Mouse (Mus musculus) kidney, postnatal 25 days (tissue): ENCODE measurements around the gene Nup62.

Experiments
- DNase-seq, 2 experiments: peaks; one replicate each; pipeline ENCODE4 v3.0.0; 2021; ENCODE audit warnings: mixed read lengths in 2 of 2

Gene Nup62

DNA sequence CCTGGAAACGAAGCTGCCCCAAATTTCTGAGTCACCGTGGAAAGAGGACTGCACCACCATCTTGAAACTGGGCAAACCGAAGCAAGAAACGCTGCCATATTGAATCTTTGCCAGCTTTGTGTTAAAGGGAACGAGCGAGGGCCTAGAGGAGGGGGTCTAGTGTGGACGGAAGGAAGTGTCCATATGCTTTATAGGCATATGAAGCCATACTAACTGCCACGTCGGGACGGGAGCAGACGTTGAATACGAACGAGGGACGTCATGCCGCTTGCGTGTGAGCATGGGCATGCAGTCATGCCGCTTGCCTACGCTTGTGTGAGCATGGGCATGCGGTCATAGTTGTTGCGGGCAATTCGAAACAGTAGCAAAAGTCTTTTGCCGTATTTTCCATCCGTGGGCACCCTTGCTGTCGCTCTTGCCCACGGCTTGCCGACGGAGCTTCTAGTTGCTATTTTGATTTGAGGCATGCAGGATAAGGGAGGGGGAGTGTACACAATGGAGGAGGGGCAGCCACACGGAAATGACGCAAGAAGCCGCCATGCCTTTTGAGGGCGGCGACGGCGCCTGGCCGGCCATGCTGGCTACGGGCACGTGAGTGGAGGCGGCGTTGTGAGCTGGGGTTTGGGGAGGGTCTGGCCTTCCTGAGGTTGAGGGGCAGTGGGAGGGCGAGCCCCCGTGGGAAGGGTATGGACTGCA lies 33.7 kb downstream of the Nup62 start:
- peak; percentile 93 to 96 for DNase-seq

DNA sequence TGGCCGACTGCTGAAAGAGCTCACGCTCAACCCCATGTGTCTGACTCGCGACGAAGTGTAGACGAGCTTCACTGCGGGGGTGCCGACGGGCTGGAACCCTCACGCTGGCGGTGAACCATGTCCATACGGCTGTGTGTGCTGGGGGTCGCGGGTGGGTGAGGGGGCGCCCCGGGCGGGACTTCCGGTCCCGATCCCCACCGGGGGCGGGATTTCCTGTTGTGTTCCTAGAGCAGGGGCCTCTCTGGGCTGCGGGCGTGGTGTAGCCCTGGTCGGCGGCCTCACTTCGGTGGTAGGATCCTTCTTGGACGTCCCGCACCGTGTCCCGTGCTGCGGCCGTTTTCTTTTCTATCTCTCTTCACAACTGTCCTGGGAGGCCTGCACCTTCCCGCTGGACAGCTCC lies 34.3 kb downstream of the Nup62 start:
- peak; percentile 86 to 92 for DNase-seq

DNA sequence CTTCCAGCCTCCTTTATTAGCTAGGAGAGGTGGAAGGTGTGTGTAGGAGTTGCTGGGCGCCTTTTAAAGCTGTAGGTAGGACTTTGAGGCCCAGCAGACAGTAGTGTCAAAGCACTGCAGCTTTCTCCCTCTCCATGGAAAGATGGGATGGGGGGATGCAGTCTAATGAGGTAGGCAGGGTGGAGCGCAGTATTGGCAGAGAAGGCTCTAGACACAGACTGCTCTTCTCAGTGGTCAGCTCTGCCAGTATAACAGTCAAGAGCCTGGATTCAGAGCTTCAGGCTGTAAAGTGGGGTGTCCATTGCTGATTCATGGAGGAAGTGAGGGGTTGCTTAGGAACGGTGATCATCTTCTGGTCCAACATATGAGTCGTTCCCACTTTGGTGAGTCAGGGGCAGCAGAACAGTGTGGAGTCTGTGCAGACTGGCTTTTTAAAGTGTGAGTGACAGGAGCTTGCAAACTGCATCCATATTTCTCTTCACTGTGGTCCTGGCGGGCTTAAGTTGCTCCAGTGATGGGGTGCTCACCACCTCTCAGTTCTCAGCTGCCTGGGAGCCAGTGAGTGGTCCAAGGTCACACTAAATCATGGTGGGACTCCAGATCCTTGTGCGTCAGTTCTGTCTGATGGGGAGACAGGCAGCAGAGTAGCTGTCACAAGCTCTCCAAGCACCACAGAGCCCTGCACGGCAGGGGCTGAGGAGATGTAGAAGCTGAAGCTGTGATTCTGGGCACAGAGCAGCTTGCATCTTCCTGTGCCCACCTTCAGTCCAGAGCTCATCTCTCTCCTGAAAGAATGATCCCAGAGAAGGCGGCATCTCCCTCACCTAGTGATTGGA lies 35.1 kb downstream of the Nup62 start:
- DNase-seq: no peak

DNA sequence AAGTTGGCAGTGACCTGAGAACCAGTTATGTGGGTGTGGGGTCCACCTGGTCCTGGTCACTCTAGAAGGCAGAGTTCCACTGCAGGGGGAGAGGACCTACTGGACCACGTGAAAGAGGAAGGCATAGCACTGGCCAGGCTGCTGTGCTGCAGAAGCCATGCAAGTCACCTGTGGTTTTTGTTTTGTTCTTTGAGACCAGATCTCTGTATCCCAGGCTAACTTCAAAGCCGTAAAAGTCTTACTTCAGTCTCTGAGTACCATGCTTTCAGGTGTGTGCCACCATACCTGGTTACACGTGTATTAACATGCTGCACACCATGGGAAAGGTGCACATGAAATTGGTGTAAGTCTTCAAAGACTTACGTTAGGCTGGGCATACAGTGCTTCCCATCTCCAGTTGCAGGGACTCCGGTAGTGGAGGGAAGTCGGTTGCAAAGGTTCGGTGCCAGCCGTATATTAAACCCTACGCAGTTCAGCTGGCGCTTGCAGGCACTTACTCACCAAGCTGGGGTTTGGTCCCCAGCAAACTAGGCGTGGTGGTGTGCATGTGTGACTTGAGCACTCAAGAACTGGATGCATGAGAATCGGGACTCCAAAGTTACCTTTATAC lies 35.8 kb downstream of the Nup62 start:
- DNase-seq: no peak

DNA sequence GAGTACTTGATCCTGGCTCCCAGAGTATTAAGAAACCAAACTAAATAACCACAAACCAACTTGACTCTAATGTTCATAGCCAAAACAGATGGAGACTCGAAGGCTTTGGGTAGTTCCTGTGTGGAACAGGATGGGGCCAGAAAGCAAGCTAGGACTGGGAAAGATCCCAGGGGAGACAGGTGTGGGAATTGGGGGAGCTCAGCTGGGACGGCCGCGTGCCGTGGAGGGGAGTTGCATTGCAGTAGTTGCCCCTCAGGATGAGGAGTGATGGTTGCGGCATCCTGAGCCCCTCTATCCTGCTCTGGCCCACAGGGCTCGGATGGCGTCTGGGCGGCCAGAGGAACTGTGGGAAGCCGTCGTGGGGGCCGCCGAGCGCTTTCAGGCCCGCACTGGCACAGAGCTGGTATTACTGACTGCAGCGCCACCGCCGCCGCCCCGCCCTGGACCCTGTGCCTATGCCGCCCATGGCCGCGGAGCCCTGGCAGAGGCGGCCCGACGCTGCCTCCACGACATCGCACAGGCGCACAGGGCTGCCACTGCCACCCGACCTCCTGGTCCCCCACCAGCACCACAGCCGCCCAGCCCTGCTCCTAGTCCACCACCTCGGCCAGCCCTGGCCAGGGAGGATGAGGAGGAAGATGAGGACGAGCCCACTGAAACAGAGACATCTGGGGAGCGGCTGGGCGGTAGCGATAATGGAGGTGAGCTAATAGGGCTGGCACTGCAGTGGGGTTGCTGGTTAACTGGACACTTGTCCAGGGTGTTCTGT lies 36.6 kb downstream of the Nup62 start:
- no peak for DNase-seq

DNA sequence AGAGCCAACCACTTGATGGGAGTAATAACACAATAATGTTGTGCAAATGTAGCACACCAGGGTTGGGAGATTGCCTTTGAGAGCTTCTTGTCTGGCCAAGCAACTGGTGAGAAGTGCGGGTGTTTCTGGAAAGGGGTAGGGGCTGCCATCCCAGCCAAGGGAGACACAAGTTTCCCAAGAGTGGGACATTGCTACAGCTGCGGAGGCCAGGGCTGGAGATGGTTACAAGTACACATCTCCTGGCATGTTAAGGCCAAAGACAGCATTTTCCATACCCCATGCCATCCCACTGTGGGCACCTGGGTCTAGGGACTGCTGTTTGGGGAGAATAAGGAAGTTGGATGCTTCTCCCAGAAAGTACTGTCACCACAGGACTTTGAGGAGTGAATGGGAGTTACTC lies 37.2 kb downstream of the Nup62 start:
- no peak for DNase-seq

DNA sequence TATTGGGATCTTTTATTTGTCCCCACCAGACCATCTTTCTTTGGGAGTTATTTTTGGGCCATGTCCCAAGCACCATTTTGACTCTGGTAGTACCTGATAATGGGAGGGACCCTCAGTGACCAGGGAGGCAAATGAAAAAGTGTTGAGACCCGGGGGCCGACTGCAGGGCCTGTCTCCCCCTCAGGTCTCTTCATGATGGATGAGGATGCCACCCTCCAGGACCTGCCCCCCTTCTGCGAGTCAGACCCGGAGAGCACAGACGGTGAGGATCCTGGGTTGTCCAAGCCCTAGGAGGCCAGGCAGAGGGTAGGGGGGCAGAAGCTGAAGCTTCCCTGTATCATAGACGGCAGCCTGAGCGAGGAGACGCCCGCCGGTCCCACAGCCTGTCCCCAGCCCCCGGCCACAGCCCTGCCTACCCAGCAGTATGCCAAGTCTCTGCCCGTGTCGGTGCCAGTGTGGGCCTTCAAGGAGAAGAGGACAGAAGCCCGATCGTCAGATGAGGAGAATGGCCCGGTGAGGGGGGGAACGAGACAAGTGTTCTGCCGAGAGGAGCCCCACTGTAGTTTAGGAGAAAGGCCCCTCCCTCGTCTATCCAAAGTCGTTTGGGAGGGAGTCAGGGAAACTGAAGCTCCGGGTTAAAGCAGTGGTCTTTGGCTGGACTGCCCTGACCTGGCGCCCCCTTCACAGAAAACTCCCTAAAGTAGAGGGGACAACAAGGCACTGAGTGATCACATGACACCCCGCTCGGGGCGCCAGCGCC lies 37.9 kb downstream of the Nup62 start:
- peak in 1 of 2 experiments; percentile 63 for DNase-seq

DNA sequence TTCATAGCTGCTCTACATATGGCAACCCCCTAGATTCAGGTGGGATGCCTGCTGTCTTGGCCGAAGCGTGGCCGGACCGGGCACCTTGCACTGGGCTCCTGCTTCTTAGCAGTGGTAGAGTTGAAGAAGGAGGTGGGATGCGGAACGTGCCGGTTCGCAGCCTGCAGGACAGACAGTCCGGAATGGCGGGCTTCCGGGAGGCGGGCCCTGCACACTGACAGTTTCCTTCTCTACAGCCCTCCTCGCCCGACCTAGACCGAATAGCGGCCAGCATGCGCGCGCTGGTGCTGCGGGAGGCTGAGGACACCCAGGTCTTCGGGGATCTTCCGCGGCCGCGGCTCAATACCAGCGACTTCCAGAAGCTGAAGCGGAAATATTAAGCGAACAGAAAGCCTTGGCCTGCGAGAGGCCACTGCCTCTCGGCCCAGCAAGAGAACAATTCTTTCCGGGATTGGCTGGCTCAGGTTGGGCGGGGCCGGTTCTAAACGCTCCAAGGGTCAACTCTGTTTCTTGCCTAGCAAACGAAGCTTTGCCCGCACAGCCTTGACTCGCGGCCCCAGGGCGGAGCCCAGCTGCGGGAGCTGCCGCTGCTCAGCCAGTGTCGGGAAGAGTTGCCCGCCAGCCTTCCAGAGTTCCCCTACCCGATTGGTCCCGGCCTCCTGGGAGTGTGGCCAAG lies 38.6 kb downstream of the Nup62 start:
- peak; percentile 92 to 98 for DNase-seq

DNA sequence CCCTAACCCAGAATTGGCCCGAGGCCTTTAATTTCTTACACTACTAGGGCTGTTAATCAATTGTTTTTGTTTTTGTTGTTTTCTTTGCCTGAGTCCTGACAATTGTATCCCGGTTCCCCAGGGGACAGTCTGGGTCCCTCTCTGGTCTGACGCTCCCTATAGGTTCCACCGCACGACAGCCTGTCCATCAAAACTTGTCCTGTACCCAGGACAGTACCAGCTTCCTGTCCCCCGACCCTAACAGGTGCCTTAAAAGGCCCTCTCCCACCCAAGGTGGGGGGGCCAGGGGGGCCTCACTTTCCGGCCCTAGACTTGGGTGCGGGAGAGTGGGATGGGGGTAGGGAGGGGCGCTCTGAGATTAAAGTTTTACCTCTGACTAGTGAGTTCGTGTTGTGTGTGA lies 39.1 kb downstream of the Nup62 start:
- peak in 1 of 2 experiments; percentile 57 for DNase-seq

DNA sequence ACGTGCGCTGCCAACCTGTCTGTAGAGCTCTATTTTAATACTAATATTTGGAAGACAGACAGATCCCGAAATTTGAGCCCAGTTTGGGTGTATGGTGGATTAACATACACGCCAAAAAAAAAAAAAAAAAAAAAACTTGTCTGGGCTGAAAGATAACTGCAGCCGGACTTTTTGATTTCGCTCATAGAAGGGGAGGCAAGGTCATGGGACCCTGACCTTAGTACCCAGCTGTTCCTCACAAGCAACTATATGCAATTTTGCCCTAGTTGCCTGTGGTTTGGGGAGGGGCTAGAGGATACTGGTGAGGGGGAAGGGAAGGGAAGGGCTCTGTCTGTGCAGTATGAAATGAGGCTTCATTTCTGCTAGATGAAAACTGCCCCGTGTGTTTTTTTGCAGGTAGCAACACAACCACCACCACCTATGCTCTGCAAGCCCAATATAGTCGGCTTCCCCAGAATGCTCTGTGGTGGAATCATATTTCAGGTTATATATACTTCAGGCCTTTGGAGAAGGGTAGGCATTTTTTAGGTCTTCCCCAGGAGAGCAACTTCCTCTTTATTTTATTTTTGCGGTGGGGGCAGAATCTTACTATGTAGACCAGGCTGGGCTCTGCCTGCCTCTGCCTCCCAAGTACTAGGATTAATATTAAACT lies 40.5 kb downstream of the Nup62 start:
- no peak for DNase-seq

DNA sequence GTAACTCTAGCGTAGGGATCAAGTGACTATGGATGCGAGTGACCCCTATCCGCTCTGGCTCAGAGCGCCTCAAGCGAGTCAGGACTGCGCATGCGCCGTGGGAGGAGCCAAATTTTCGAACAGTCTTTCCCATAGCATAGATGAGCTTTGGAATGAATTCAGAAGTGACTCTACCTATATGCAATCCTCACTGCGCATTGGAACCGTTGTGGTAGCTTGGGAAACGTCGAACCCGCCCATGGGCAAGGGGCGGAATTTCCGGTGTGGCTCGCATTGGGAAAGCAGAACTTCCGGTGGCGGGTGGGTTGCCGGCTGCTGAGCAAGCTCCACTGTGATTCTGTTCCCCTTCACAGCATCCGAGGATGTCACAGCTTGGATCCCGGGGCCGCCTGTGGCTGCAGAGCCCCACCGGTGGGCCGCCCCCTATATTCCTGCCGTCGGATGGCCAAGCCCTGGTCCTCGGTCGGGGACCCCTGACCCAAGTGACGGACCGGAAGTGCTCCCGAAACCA lies 41.2 kb downstream of the Nup62 start, which contains the start of gene Pnkp:
Gene Pnkp, plus strand, starts transcription at position 98 of the 511 bp plus-strand sequence.
- peak; percentile 86 to 90 for DNase-seq

DNA sequence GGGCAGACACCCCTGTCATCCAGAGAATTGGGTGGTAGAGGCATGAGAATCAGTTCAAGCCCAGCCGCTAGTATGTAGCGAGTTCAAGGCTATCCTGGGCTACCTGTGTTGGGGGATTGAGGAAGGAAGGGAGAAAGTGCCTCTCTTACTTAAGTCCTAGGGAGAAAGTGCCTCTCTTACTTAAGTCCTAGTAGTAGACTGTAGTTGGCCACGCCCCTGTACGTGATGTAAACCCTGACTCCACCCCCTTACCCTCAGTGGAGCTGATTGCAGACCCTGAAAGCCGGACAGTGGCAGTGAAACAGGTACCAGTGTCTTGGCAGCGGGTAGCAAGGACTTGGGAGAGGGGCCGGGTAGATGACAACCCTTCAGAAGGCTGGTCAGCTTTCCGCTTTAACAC lies 42.0 kb downstream of the Nup62 start:
- DNase-seq: peak; percentile 56 to 61

DNA sequence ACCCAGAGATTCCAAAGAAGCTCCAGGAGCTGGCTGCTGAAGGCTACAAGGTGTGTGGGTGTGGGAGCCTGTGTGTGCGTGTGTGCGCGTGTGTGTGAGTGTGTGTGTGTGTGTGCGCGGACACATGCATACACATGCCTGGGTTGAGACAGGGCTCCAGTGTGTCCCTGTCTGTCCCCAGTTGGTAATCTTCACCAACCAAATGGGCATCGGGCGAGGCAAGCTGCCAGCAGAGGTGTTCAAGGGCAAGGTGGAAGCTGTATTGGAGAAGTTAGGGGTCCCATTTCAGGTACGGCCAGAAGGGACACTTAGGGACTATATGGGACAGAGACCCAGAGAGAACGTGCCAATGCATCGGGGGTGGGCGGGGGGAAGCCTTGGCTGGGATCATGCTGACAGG lies 44.0 kb downstream of the Nup62 start:
- no peak for DNase-seq

DNA sequence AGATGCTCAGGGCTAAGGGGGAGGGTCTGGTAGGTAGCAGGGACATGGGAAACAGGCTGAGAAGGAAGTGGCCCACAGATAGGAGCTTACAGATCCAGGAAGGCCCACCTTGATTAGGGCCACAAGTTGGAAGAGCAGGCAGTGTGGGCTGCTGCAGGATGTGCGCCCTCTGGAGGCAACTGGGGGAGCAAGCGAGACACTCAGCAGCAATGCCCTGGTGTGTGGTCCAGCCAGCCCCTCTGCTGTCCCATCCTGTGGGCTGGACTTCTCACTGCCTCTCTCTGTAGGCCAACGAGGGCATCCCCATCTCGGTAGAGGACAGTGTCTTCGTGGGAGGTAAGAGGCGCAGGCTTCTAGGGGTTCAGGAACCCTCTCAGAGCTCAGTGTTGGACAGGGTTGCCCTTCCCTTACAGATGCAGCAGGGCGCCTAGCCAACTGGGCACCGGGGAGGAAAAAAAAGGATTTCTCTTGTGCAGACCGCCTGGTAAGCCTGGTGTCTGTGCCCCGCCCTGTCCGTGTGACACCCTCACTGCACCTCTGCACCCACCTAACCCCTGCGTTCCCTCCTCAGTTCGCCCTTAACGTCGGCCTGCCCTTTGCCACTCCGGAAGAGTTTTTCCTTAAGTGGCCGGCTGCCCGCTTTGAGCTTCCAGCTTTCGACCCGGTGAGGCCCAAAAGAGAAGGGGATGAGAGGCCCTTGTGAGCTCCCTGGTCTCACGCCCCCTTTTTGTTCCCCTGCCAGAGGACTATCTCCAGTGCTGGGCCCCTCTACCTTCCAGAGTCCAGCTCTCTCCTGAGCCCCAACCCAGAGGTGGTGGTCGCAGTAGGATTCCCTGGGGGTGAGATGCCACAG lies 44.9 kb downstream of the Nup62 start:
- DNase-seq: peak; percentile 71 to 79

DNA sequence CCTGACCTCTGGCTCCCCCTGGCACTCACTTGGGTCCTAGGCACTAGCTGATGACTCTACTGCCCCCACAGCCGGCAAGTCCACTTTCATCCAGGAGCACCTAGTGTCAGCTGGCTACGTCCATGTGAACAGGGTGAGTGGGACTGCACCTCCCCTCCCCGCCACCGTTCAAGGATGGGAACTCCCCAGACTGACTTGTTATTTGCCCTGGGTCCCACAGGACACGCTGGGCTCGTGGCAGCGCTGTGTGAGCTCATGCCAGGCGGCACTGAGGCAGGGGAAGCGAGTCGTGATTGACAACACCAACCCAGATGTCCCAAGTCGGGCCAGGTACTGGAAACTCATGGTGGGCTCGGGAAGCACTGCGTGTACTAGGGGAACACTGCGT lies 45.5 kb downstream of the Nup62 start:
- DNase-seq: no peak

DNA sequence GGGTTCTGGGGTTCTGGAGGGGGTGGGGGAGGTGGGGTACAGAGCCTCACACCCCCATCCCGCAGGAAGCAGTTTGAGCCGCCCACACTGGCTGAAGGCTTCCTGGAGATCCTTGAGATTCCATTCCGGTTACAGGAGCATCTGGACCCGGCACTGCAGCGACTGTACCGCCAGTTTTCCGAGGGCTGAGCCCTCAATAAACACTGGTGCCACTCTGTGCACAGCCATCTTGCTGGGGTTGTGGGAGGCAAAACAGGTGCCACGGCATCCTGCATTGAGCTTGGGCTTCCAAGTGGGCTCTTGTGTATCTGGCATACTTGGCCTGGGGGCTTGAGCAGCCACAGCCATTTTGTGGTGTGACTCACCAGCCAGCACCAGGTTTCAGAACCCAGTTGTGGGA lies 46.5 kb downstream of the Nup62 start:
- DNase-seq: no peak

DNA sequence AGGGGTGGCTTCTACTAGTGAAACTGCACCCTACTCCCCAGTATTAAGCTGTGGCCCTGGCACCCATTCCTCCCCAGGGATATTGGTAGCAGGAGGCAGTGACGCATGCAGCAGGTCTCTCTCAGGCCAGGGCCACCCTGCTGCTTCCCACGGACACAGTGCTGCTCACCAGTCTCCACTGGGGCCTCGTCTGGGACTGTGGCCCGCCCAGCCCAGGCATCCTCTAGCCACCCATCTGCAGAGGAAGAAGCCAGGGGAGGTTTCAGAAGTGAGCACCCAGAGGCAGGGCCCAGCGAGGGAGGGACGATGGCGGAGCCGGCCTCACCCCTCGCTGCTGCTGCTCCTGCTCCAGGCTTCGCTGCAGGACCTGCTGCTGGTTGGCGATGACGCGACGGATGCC lies 47.3 kb downstream of the Nup62 start:
- no peak for DNase-seq

DNA sequence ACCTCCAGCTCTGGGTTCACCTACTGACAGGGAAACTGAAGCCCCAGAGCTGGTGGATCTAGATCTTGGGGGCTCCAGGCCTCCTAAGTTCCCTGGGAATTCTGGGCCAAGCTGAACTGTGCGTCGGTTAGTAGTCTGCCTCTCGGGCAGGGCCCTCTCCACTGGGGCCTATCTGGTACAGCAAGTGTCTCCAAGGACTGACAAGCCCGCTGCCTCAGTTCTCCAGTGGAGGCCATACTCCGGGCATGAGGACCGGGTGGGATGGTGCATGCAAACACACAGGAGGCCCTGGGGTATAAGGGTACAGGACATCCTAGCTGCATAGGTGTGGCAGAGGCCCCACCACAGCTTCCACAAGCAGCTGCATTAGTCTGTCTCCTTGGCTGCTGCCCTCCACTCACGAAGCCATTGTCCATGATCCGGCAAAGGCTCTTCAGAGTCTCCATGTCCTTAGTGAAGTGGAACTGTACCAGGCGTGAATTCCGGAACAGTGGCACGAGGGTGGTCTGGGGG lies 48.1 kb downstream of the Nup62 start:
- DNase-seq: peak in 1 of 2 experiments; percentile 33
